Mouse (Mus musculus) ES-E14 (cell line): ENCODE measurements around the gene Wbp11. TPM values are rescaled to one million over a fixed set of nuclear protein-coding genes. Genes with fewer than 3 reads are reported as not detected.

Experiments
- DNase-seq: peaks from one replicate; pipeline ENCODE4 v3.0.0-alpha.2; 2013; ENCODE audit warnings: low read depth, low spot score
- H3K27ac ChIP-seq: 2 replicates; pipeline ENCODE4 v1.5.1; 2012; ENCODE audit warnings: low read depth, mild to moderate bottlenecking, low read length, moderate library complexity, mixed read lengths; ENCODE audit not compliant: poor library complexity, insufficient read depth, severe bottlenecking
- H3K36me3 ChIP-seq: 2 replicates; pipeline ENCODE4 v1.6.1; 2012; ENCODE audit warnings: mild to moderate bottlenecking, low read length, moderate library complexity, mixed read lengths; ENCODE audit not compliant: control insufficient read depth, poor library complexity, insufficient read depth, severe bottlenecking
- H3K4me1 ChIP-seq, 2 experiments: fragments of 150-350 bp in 1 of 2; sonication (generic) in 1 of 2; 2 replicates each; pipeline ENCODE4 v1.6.1; 2012; ENCODE audit warnings: low read length in 2 of 2, mild to moderate bottlenecking in 1 of 2, mixed read lengths in 1 of 2; ENCODE audit not compliant: control insufficient read depth in 2 of 2, insufficient read depth in 2 of 2, poor library complexity in 1 of 2
- H3K4me3 ChIP-seq, 2 experiments: fragments of 150-350 bp in 1 of 2; sonication (generic) in 1 of 2; 2 replicates each; pipeline ENCODE4 v1.5.1; 2012; ENCODE audit warnings: low read length in 2 of 2, low read depth in 1 of 2, mild to moderate bottlenecking in 1 of 2, mixed read lengths in 1 of 2; ENCODE audit not compliant: insufficient read depth in 1 of 2, poor library complexity in 1 of 2, severe bottlenecking in 1 of 2
- H3K9ac ChIP-seq: 2 replicates; pipeline ENCODE4 v1.6.1; 2012; ENCODE audit warnings: low read depth, mild to moderate bottlenecking, low read length, mixed read lengths; ENCODE audit not compliant: poor library complexity, insufficient read depth, severe bottlenecking
- H3K9me3 ChIP-seq: fragments of 150-350 bp; sonication (generic); 2 replicates; pipeline ENCODE4 v1.6.1; 2012; ENCODE audit warnings: low read depth, mild to moderate bottlenecking, low read length; ENCODE audit not compliant: control insufficient read depth, insufficient read depth
- CHD2 ChIP-seq: IDR thresholded peaks from 2 replicates; pipeline ENCODE4 v1.6.1; 2014; ENCODE audit warnings: mild to moderate bottlenecking, low read depth, low read length, inconsistent platforms
- HCFC1 ChIP-seq: IDR thresholded peaks from 2 replicates; pipeline ENCODE4 v1.6.1; 2012; ENCODE audit warnings: low read length, inconsistent platforms, borderline replicate concordance; ENCODE audit not compliant: insufficient read depth
- MAFK ChIP-seq: IDR thresholded peaks from 2 replicates; pipeline ENCODE4 v1.6.1; 2014; ENCODE audit warnings: mild to moderate bottlenecking, low read depth, low read length, inconsistent platforms; ENCODE audit not compliant: insufficient read depth
- ZC3H11A ChIP-seq: IDR thresholded peaks from 2 replicates; pipeline ENCODE4 v1.6.1; 2012; ENCODE audit warnings: low read depth, mild to moderate bottlenecking, inconsistent platforms, low read length, borderline replicate concordance
- ZNF384 ChIP-seq: IDR thresholded peaks from 2 replicates; pipeline ENCODE4 v1.6.1; 2012; ENCODE audit warnings: low read depth, low read length, inconsistent platforms
- in situ Hi-C, 2 experiments: fragments of 600-800 bp; cut with MboI; formaldehyde crosslinking; loops; one replicate each; pipeline ENCODE4 v1.15.1; 2025; ENCODE audit warnings: low sequenced_read_pairs in 2 of 2, inconsistent platforms in 1 of 2; ENCODE audit not compliant: unreplicated experiment in 2 of 2
- total RNA-seq: library from RNA; depleted of rRNA; stranded (reverse); fragments of 300-350 nt; gene quantifications from 2 replicates; pipeline ENCODE4 v1.2.3, GENCODE M21; 2012; rRNA removed

Wbp11 gene
- 33.5 and 41.7 TPM in 2 replicates for total RNA-seq

DNA sequence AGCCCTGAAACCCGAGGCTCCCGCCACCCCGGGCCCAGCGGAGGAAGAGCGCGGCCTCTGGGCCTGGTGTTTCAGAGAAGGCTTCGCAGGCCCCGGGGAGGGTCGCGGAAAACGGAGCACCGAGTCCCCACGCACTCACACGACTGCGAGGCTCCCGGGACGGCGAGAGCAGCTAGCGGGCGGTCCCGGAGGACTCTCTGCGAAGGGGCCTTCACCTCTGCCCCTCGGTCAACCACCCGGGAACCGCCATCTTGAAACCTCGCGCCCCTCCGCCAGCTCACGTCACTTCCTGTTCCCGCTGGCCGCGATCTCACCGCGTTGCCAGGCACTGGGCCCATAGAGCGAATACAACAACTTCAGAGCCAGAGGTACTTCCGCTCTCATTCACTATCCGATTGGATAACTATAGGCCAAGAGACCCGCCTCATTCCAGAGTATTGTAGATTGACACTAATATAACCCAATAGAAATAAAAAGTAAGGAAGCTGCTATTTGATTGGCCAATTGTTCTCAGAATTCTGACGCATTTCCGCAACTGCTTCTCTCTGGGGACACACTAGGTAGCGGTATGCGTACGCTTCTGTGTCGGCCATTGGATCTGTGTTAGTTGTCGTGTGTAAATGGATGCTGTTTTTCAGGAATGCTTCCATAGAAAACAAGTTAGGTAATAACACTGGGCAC lies at the start of gene Wbp11:
TSS of gene Wbp11 (minus strand) at position 353 of the 681 bp plus-strand sequence.
- TF ChIP-seq HCFC1 = peak; percentile 37; the same call in 1 of the 2 replicates
- no peak for TF ChIP-seq ZC3H11A
- TF ChIP-seq CHD2 = peak; percentile 93
- TF ChIP-seq MAFK = no peak
- no peak for TF ChIP-seq ZNF384
- Histone ChIP-seq H3K4me1 (peaks cover 0 to 3% of the 10 kb centered on the region in 2 experiments; a peak in 2 of 4 replicates), H3K9ac (peak within 1 kb of the TSS; percentile 98), H3K4me3 (peak within 1 kb of the TSS; percentile 86 to 91), H3K27ac (peak within 1 kb of the TSS; percentile 79), H3K36me3 (peaks cover 7% of the 10 kb centered on the region), H3K9me3 (no peaks in the 10 kb centered on the region)
- in situ Hi-C loops = no loop called here
- DNase-seq = peak; percentile 93

- no peaks in the 10 kb centered on the region for H3K4me1 ChIP-seq
- H3K9me3 ChIP-seq = no peaks in the 10 kb centered on the region
- H3K4me3 ChIP-seq = no peak within 1 kb of the TSS
- in situ Hi-C loops = no loop called here
- no peak within 1 kb of the TSS for H3K9ac ChIP-seq
- H3K27ac ChIP-seq = no peak within 1 kb of the TSS
- TF ChIP-seq ZNF384 (no peak), HCFC1 (no peak), MAFK (no peak), ZC3H11A (no peak), CHD2 (no peak)
- no peaks in the 10 kb centered on the region for H3K36me3 ChIP-seq
- DNase-seq = no peak
These were observed 47.6 kb upstream of the Wbp11 start, which contains the start of gene Mgp for GRCm38 (mm10) chr6:136875670-136876069. Mgp (minus strand) TSS chr6:136875823.

GRCm38 (mm10) chr6:136874599-136874998 lies 46.6 kb upstream of the Wbp11 start:
- H3K27ac ChIP-seq = no peak overlapping the region
- H3K9ac ChIP-seq = no peak overlapping the region
- no peaks in the 10 kb centered on the region for H3K36me3 ChIP-seq
- in situ Hi-C loops = no loop called here
- H3K9me3 ChIP-seq = no peaks in the 10 kb centered on the region
- H3K4me1 ChIP-seq = no peaks in the 10 kb centered on the region
- DNase-seq = no peak
- no peak overlapping the region for H3K4me3 ChIP-seq
- TF ChIP-seq MAFK (no peak), ZNF384 (no peak), CHD2 (no peak), ZC3H11A (no peak), HCFC1 (no peak)

DNA sequence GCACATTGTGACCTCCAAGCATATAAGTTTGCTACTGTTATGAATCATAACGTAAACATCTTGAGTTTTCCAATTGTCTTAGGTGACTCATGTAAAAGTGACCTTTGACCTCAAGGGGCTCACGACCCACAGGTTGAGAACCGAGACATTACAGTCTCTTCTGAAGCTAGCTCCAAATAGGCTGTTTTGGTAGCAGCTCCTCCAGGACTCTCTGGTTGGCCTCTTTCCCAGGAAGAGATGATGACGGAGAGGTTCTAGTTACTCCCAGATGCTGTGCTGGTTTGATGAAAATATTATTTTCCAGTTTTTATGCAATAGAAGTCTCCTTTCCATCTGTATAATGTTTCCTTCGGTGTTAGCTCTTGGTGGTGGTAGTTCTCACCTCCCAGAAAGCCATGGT lies 40.9 kb upstream of the Wbp11 start:
- Histone ChIP-seq H3K27ac (no peak overlapping the region), H3K4me3 (no peak overlapping the region), H3K4me1 (no peaks in the 10 kb centered on the region), H3K36me3 (no peaks in the 10 kb centered on the region), H3K9ac (no peak overlapping the region), H3K9me3 (no peaks in the 10 kb centered on the region)
- no peak for TF ChIP-seq ZC3H11A
- no peak for TF ChIP-seq ZNF384
- no peak for TF ChIP-seq CHD2
- TF ChIP-seq HCFC1 = no peak
- TF ChIP-seq MAFK = no peak
- in situ Hi-C loops = no loop called here
- no peak for DNase-seq
